Mouse (Mus musculus) colon, adult 2 months (tissue): ENCODE data around the gene Dnm3. TPM values are rescaled to one million over a fixed set of nuclear protein-coding genes. Genes with fewer than 3 reads are reported as not detected.

Source experiments
- polyA plus RNA-seq: library from polyadenylated mRNA; depleted of rRNA; stranded (reverse); fragments of >200 nt; gene quantifications from 2 replicates; pipeline ENCODE4 v1.2.3, GENCODE M21; 2012; rRNA removed

The Dnm3 gene
- 1.1 and 1.2 TPM in 2 replicates for polyA plus RNA-seq

DNA sequence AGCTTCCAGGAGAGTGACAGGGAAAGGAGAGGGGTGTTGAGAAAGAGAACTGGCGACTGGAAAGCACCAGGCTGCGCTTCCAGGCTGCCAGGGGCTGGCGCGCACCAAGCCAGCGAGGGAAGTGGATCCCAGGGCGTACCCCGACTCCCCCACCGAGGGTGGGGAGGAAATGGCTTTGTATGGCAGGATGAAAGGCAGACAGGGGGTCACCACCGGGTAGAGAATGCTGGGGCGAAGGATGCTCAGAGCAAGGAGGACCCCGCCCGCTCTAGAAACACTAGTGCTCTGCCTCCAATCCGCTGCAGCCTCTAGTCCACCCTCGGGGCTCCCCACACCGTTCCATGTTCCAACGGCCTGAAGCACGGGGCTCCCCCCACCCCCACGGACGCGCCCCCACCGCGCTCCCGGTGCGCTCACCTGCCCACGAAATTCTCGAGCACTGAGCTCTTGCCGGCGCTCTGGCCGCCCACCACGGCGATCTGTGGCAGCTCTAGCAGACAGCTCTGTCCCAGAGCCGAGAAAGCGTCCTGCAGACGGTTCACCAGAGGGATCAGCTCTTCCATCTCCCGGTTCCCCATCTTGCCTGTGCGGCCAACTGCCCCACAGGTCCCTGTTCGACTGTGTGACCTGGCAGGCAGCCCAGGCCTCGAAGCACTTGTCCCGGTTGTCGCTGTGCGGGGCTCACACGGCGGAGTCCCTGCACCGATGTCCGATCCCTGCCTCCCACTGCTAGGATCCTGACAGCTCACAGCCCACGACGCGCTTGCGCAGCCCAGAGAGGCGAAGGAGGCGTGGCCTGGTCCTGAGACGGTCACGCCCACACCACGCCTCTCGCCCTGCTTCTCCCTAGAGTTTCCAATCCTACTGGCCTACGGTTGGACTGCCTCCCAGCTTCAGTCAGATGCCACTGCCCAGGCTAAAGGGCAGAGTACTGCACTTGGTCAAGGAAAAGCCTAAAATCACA, at the start of gene Dnm3:
Gene Dnm3 (minus strand): TSS at position 789 of the 964 bp plus-strand sequence.

DNA sequence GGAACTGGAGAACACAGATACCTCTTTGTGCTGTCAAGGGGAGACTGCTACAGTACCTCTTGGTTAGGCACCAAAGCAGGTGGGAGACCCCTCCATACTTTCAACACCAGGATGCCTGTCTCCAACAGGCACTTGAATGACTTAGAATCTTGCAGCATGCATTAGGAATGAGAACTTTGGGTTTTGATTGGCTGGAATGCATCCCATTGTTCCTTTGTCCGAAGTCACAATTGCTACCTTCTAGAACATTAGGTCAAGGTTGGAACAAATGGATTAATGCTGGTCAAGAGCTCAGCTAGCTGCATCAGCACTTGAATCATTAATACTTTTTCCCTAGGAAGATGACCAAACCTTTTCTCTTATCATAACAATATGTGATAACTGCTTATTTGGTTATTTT, 498.3 kb downstream of the Dnm3 start, which contains the start of gene 4930558K02Rik:
Gene 4930558K02Rik (minus strand): TSS at position 101 of the 400 bp plus-strand sequence.

DNA sequence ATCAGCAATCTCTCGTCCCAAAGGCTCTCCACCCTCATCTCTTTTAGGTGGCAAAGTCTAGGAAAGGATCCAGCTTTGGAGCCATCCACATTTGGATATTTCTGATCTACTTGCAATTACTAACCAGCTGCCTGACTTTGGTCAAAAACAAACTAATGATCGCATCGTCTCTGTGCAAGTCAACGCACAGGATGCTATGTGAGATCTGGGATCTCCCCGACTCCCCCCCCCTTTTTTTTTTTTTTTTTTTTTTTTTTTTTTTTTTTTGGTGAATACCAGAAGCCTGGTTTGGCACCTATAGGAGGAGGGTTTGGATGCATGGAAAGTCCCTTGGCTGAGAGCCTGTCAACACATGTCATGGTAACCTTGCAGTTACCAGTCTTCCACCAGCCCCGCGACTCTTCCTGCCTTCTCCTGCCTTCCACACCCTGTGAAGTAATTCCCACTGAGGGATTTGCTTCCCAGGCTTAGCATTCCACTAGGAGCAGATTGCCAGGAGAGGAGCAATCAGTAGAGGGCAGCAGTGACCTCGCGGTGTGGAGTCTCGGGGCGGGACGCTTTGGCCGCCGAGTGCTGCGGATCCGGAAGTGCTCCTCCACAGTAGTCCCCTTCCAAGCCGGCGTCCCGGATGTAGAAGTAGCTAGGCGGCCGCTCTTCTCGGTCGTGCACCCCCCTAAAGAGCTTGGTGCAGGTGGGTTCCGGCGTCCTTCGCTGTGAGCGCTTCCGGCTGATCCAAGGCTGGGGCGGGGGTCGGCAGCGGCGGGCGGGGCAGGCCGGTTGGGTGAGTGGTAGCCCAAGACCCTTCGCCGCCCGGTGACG, 509.0 kb downstream of the Dnm3 start, which contains the start of gene Pigc:
Gene Pigc (plus strand): TSS at position 598 of the 819 bp plus-strand sequence.

Other genes with a start within 250 kb of the Dnm3 start
- 3.9 and 4.6 TPM in 2 replicates for gene Mettl13, start 70.5 kb upstream of the Dnm3 start, polyA plus RNA-seq
- 11.8 and 19.0 TPM in 2 replicates for gene Vamp4, start 92.5 kb upstream of the Dnm3 start, polyA plus RNA-seq
- 0.42 and 0.80 TPM in 2 replicates for gene Myoc, start 161.1 kb upstream of the Dnm3 start, polyA plus RNA-seq
- gene Myocos, start 180.2 kb upstream of the Dnm3 start, polyA plus RNA-seq = not detected in 2 replicates